Mouse (Mus musculus): ENCODE data around the gene Phka1. TPM values are rescaled to one million over a fixed set of nuclear protein-coding genes. Genes with fewer than 3 reads are reported as not detected.
"Not testable (repeated sequence)": the region's sequence is repeated elsewhere in the genome, so short reads cannot be mapped to it uniquely, and the experiment has no call there.

Gene Phka1
- 6.5 and 8.1 TPM in 2 replicates for polyA plus RNA-seq (2016; fragmentation: Nextera tagmentation; extraction: Ambion mirVana)

DNA sequence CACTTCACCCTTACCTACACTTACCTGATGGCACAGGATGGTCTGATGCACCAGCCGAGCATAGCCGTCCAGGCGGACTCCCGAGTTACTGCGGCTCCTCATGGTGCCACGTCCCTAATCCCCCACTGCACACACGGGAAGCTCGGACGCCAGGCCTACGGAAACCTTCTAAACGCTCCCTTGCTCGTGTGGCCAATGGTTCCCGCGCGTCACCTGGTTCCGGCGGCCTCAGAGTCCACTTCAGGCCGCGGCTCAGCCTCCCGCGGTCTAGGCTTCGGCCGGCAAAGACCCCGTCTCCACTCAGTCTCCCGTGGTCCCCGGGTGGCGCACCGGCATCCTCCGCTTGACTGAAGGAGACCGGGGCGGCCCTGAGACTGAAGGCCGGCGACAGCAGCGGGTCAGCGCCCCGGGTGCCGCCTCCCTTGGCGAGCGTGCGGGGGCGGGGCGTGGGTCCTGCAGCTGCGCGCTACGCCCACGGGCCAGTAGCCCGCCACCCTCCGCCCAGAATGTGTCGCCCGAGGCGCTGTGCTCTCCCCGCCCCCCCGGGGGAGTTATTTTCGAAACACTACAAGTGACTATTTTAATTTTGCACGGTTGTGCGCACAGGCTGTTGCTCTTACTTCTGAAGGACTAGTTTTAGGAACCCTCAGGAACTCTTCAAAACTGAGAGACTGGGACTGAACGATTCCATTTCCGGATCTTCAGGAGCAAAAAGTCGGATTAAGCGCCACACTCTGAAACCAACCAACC is at the start of gene Phka1:
TSS of gene Phka1 (minus strand) at position 424 of the 750 bp plus-strand sequence.
- Histone ChIP-seq H3K4me3 (peak within 1 kb of the TSS; percentile 53), H3K4me2 (replicated peaks) (peak within 1 kb of the TSS; percentile 56), H3K36me3 (no peaks in the 10 kb centered on the region), H3K27me3 (peaks cover 35% of the 10 kb centered on the region), H3K27ac (replicated peaks) (no peak within 1 kb of the TSS), H3K4me1 (no peaks in the 10 kb centered on the region), H3K9ac (replicated peaks) (peak within 1 kb of the TSS; percentile 56), H3K9me3 (no peaks in the 10 kb centered on the region)
- peak; percentile 87 for ATAC-seq (ENCODE audit: low FRiP score, low read depth)
- WGBS = 19% methylated on average over 60 of the region's 60 CpGs

DNA sequence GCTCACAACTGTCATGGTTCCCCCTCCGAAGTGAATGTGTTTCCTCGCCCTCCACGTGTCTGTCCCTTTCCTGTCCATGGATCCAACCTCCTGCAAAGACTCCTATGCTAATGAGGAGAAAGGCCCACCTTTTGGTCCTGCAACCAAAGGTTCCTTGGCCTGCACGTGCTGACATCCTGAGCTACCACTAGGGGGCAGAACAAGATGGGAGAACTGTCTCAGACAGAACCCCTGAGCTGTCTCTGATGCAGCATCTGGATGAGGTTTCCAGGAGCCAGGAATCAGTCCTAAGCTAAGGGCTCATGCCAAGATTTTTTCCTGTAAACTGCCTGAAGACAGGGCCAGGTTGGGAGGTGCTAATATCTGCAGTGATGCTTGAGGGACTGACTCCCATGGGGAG is 45.2 kb upstream of the Phka1 start:
- H3K36me3 ChIP-seq; H3K9me3 ChIP-seq; H3K4me2 ChIP-seq (replicated peaks); H3K4me3 ChIP-seq; H3K9ac ChIP-seq (replicated peaks); H3K4me1 ChIP-seq; ATAC-seq (ENCODE audit: low FRiP score, low read depth); H3K27ac ChIP-seq (replicated peaks): not testable (repeated sequence)
- peaks cover 15% of the 10 kb centered on the region for H3K27me3 ChIP-seq
- WGBS = 26% methylated on average over 4 of the region's 4 CpGs

DNA sequence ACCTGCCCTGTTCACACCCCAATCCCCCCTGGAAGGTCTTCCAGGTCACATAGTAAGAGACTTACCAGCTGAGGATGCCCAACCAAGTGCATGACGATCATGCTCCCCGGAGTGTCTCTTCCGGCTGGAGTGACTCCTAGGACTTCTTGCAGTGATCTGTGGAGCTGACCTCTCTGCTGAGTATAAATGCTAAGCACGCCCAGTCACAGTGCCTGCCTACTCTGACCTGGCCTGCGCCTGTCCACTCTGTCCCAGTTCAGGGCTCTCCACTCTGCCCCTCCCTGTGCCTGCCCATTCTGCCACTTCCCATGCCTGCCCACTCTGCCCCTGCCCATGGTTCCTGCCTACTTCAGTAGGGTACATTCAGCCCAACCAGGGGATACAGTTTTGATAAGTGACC is 42.8 kb upstream of the Phka1 start, which contains the start of gene Gm3880:
TSS of gene Gm3880 (minus strand) at position 101 of the 400 bp plus-strand sequence.
- not testable (repeated sequence) for H3K4me3 ChIP-seq; H3K36me3 ChIP-seq; H3K27me3 ChIP-seq; H3K9ac ChIP-seq (replicated peaks); H3K4me1 ChIP-seq; H3K9me3 ChIP-seq; H3K27ac ChIP-seq (replicated peaks); ATAC-seq (ENCODE audit: low FRiP score, low read depth); H3K4me2 ChIP-seq (replicated peaks)
- WGBS = 89% methylated on average over 5 of the region's 5 CpGs

DNA sequence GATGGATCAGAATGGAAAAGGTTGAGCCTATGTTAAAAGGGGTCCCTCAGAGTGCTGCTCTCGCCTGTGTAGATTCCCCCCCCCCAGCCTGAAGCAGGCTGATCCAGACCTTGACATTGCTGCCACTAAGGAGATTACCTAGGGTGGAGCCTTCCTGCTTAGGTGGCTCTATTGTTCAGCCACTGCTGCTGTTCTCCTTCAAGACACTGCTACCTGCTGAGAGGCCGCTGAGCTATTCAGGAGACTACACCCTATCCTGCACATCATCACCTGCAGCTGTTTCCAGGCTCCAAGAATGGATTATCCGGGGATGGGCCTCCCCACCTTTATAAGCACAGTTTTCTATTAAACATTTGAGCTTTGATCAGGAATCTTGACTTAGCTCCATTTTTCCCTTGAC is 40.7 kb upstream of the Phka1 start:
- not testable (repeated sequence) for H3K36me3 ChIP-seq; H3K4me3 ChIP-seq; H3K4me1 ChIP-seq; H3K27ac ChIP-seq (replicated peaks); H3K27me3 ChIP-seq; H3K9me3 ChIP-seq; H3K4me2 ChIP-seq (replicated peaks); H3K9ac ChIP-seq (replicated peaks); ATAC-seq (ENCODE audit: low FRiP score, low read depth)
- WGBS = 42% methylated on average over 3 of the region's 3 CpGs

DNA sequence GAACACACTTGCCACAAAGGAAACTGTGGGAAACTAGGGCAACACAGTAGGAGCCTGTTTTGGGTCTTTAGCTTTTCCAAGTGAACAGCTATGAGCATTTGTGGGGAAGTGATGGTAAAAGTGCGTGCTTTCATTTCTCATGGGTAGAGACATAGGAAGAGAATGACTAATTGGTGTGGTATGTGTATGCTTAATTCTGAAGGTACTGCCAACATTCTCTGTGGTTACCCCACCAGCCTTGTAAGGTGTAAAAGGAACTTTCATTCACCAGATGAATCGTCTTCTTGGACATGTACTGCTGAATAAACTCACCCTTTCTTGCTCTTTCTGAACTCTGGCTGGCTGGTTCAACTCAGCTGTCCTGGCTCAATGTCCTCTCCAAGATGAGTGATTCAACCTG is 22.6 kb upstream of the Phka1 start:
- Histone ChIP-seq H3K4me2 (replicated peaks) (no peak overlapping the region), H3K9me3 (no peaks in the 10 kb centered on the region), H3K36me3 (no peaks in the 10 kb centered on the region), H3K27ac (replicated peaks) (no peak overlapping the region), H3K4me3 (no peak overlapping the region), H3K27me3 (no peaks in the 10 kb centered on the region; the same call in 1 of the 2 replicates), H3K4me1 (no peaks in the 10 kb centered on the region), H3K9ac (replicated peaks) (no peak overlapping the region)
- no peak for ATAC-seq (ENCODE audit: low FRiP score, low read depth)
- WGBS = 82% methylated on average over 2 of the region's 2 CpGs

DNA sequence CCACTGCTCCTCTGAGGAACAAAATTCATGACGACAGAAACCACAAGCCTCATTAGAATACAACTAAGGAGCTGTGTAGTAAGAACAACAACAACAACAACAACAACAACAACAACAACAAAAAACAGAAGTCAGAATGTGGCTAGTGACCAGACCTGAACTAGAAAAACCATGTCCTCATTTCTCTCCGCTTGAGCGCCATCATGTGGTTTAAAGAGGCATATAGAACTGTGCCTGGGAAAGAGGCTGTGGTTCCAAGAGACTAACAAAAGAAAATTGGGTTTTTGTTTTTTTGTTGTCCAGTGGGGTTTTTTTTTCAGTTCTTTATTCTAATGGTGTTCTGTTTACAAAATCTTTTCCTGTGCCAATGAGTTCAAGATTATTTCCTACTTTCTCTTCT is 16.7 kb upstream of the Phka1 start:
- no peak overlapping the region for H3K27ac ChIP-seq (replicated peaks)
- no peak overlapping the region for H3K4me2 ChIP-seq (replicated peaks)
- 12% methylated on average over 3 of the region's 3 CpGs for WGBS
- H3K9ac ChIP-seq (replicated peaks) = no peak overlapping the region
- H3K36me3 ChIP-seq = no peaks in the 10 kb centered on the region
- no peak overlapping the region for H3K4me3 ChIP-seq
- no peaks in the 10 kb centered on the region for H3K9me3 ChIP-seq
- no peak for ATAC-seq (ENCODE audit: low FRiP score, low read depth)
- no peaks in the 10 kb centered on the region for H3K4me1 ChIP-seq
- 0 out of 2 replicates have a peak, but pooled peaks cover 7% of the 10 kb centered on the region for H3K27me3 ChIP-seq

DNA sequence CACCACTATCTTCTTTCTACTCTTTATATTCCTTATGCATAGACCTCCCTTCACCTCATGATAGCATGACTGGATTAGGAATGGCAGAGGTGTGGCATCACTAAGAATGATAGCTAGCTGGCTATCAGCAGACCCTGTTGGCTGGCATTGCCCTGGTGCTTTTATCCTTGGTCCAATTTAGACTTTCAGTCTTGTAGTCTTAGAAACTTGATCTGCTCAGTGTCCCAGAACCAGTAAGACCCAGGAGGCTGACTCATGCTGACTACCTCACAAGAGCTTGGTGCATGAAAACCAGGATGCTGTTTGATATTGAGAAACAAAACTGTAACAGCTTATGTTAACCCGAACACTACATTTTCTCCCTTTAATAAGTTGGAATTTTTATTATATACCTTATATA is 1.6 kb upstream of the Phka1 start:
- Histone ChIP-seq H3K9ac (replicated peaks) (no peak overlapping the region), H3K9me3 (no peaks in the 10 kb centered on the region), H3K27me3 (peaks cover 35% of the 10 kb centered on the region), H3K27ac (replicated peaks) (no peak overlapping the region), H3K4me1 (no peaks in the 10 kb centered on the region), H3K36me3 (no peaks in the 10 kb centered on the region), H3K4me2 (replicated peaks) (no peak overlapping the region), H3K4me3 (no peak overlapping the region)
- ATAC-seq (ENCODE audit: low FRiP score, low read depth) = no peak
- 89% methylated on average over 1 of the region's 1 CpGs for WGBS

DNA sequence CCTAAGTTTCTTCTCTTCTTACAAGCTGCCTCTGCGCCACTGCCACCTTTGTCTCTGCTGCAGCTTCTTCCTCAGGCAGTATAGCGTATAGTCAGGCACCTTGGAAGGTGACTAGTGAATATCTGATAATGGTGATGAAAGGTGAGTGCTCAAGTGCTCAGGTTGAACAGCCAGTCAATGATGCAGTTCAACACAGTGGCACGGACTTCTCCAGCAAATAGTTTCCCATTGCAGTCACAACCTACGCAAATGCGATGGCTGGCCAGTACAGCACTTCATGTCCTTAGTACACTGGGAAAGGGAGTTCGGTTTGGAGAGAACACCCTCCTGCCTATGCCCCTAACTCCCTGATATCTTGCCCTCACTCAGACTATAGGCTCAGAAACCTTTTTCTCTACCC is 1.1 kb upstream of the Phka1 start:
- Histone ChIP-seq H3K4me2 (replicated peaks) (no peak overlapping the region), H3K36me3 (no peaks in the 10 kb centered on the region), H3K4me3 (no peak overlapping the region), H3K4me1 (no peaks in the 10 kb centered on the region), H3K27me3 (peaks cover 35% of the 10 kb centered on the region), H3K9ac (replicated peaks) (no peak overlapping the region), H3K9me3 (no peaks in the 10 kb centered on the region), H3K27ac (replicated peaks) (no peak overlapping the region)
- ATAC-seq (ENCODE audit: low FRiP score, low read depth) = no peak
- WGBS = 44% methylated on average over 6 of the region's 6 CpGs

DNA sequence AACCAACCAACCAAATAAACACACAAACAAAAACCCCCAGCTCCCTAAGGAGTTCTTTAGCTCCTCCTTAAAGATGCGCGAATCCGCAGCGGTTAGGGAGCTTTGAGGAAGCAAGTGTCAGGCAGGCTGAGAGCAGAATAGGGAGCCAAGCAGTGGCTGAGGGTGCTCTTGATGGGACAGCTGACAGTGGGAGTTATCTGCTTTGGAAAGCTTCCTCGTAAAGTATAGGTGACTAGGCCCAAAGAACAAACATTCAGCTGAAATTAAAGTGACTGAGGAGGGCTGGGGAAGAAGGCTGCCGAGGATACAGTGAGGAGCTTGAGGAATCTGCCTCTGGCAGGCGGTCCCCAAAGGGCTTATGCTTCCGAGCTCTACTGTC is 516 bp upstream of the Phka1 start:
- Histone ChIP-seq H3K4me1 (no peaks in the 10 kb centered on the region), H3K9ac (replicated peaks) (peak overlapping the region; percentile 56; the same call in 1 of the 2 replicates), H3K9me3 (no peaks in the 10 kb centered on the region), H3K27me3 (peaks cover 35% of the 10 kb centered on the region), H3K4me2 (replicated peaks) (peak overlapping the region; percentile 56), H3K27ac (replicated peaks) (no peak overlapping the region), H3K4me3 (peak overlapping the region; percentile 53), H3K36me3 (no peaks in the 10 kb centered on the region)
- WGBS = 15% methylated on average over 8 of the region's 8 CpGs
- ATAC-seq (ENCODE audit: low FRiP score, low read depth) = peak; percentile 49; the same call in 1 of the 2 replicates

DNA sequence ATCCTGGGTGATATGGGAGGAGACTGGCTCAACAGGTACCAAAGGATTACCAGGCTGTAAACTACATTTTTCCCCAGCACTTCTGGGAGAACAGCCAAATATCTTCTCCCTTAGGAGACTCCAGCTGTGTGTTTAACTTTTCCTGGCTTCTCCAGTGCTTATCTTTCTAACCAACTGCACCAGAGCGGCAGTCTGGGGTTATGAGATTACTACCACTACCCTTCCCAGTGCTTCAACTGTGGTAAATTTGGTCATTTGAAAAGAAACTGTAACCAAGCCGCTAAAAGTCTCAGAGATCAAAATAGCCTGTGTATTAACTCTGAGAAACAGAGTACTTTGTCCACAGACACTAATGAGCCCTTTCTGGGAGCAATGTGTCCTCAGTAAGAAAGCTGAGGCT is 42.8 kb downstream of the Phka1 start:
- H3K27me3 ChIP-seq = peaks cover 3% of the 10 kb centered on the region; the same call in 1 of the 2 replicates
- H3K9me3 ChIP-seq = no peaks in the 10 kb centered on the region
- H3K9ac ChIP-seq (replicated peaks) = no peak overlapping the region
- H3K4me2 ChIP-seq (replicated peaks) = no peak overlapping the region
- no peaks in the 10 kb centered on the region for H3K36me3 ChIP-seq
- ATAC-seq (ENCODE audit: low FRiP score, low read depth) = no peak
- H3K4me3 ChIP-seq = no peak overlapping the region
- WGBS = 86% methylated on average over 2 of the region's 2 CpGs
- H3K4me1 ChIP-seq = no peaks in the 10 kb centered on the region
- no peak overlapping the region for H3K27ac ChIP-seq (replicated peaks)

DNA sequence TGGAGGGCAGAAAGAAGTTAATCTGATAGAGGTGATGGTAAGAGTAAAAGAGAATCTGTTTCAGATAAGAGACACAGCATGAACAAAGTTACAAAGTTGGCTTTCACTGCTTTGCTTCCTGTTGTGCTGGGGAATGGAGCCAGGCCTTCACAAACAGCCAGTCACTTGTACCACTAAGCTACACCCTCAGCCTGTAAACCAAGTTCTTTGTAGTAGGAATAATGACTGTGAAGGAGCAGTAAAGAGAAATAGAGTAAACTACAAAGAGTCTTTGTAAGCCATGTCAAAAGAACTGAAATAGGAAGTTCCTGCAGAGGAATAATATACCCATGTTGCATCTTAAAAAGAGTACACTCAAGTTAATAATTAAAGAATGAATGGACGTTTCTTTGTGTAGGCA is 55.5 kb downstream of the Phka1 start:
- no peak for ATAC-seq (ENCODE audit: low FRiP score, low read depth)
- H3K4me3 ChIP-seq = no peak overlapping the region
- WGBS = 66% methylated on average over 1 of the region's 1 CpGs

DNA sequence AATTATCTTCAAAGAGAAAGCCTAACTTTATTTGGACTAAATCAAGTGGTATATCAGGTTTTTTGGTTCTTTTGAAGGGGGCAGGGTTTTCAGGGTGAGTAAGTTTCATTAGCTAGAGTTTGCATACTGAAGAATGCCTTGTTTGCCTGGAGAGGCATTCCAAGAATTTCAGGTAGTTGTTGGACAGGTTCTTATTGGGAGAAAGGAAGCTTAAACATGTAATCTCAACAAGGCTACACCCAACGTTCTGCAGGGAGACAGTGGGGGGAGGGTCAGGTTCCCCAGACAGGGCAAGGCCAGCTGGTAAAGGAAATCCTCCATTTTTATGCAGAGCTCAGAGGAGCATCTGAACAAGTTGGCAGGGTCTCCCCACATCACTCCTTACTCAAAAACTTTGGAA is 72.9 kb downstream of the Phka1 start:
- Histone ChIP-seq H3K36me3 (no peaks in the 10 kb centered on the region), H3K4me3 (no peak overlapping the region), H3K27me3 (peaks cover 19% of the 10 kb centered on the region), H3K9me3 (no peaks in the 10 kb centered on the region), H3K27ac (replicated peaks) (no peak overlapping the region), H3K4me2 (replicated peaks) (no peak overlapping the region), H3K4me1 (no peaks in the 10 kb centered on the region), H3K9ac (replicated peaks) (no peak overlapping the region)
- WGBS = 40% methylated on average over 1 of the region's 1 CpGs
- ATAC-seq (ENCODE audit: low FRiP score, low read depth) = no peak

More for the DNA sequence above, 55.5 kb downstream of the Phka1 start:
- H3K27ac ChIP-seq (replicated peaks) = no peak overlapping the region
- no peaks in the 10 kb centered on the region for H3K4me1 ChIP-seq
- H3K9ac ChIP-seq (replicated peaks) = no peak overlapping the region
- H3K9me3 ChIP-seq = no peaks in the 10 kb centered on the region
- H3K27me3 ChIP-seq = peaks cover 15% of the 10 kb centered on the region
- H3K4me2 ChIP-seq (replicated peaks) = no peak overlapping the region
- no peaks in the 10 kb centered on the region for H3K36me3 ChIP-seq

DNA sequence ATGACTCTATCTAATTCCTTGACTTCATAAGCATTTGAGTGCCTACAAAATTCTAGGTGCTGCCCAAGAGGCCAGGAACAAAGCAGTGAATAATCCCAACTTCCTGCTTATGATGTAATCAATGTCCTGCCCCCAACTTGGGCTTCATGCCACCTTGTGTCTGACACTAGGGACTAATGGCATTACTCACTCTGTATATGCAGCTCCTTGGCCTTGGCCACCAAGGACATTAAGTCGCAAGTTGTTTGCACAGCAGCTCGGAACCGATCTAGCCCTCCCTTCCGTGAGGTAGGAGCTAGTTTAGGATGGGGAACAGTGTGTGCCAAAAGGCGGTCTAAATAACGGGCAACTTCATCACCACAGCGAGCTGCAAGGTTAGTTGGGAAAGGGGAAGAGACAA is 87.1 kb downstream of the Phka1 start:
- no peak for ATAC-seq (ENCODE audit: low FRiP score, low read depth)
- peaks cover 9% of the 10 kb centered on the region; the same call in 1 of the 2 replicates for H3K27me3 ChIP-seq
- H3K36me3 ChIP-seq = no peaks in the 10 kb centered on the region
- 88% methylated on average over 7 of the region's 7 CpGs for WGBS
- no peaks in the 10 kb centered on the region for H3K4me1 ChIP-seq
- no peaks in the 10 kb centered on the region for H3K9me3 ChIP-seq
- no peak overlapping the region for H3K9ac ChIP-seq (replicated peaks)
- H3K4me2 ChIP-seq (replicated peaks) = no peak overlapping the region
- H3K4me3 ChIP-seq = no peak overlapping the region
- H3K27ac ChIP-seq (replicated peaks) = no peak overlapping the region

Data from midbrain, embryonic 12.5 days (tissue).